In the genomic region with DNA sequence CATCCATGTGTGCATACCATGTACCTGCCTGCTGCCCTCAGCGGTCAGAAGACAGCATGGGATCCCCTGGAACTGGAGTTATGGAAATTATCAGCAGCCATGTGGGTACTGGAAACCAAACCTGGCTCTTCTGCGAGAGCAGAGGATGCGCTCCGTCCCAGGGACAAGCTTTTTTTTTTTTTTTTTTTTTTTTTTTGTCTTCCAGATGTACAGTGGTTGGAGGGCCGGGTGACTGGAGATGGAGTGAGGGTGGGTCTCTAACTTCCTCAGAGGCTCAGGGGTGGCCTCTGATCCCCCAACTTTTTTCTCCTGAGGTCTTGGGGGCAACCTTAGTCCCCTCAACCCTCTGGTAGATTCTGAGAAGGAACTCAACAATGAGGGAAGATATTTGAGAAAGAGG, we compare ENCODE assay signal across 9 mouse cellular contexts. TPM values are rescaled to one million over a fixed set of nuclear protein-coding genes. Genes with fewer than 3 reads are reported as not detected.
DNase-seq lines count a peak whose midpoint lies in the region; ATAC-seq and TF ChIP-seq lines count a peak whose summit lies in the region.
"Had no signal": no experiment of that assay in that cellular context is flagged by ENCODE, and none has a peak within 500 bp of the region (broad histone marks: within the 10 kb centered on the region; RNA-seq: fewer than 3 reads in every experiment).

No protein-coding gene starts in this region.

- H3K4me3 ChIP-seq in heart, embryonic 11.5 days (ENCODE audit: low read depth, low read length) = no peak overlapping the region
- peak overlapping the region; percentile 92; the same call in 1 of the 2 replicates for H3K4me3 ChIP-seq in E14TG2a.4 (replicated peaks; ENCODE audit: low read length)
- H3K4me3 ChIP-seq in forebrain, embryonic 16.5 days (replicated peaks; ENCODE audit: low read length) = no peak overlapping the region
- H3K4me3 ChIP-seq in liver, postnatal 0 days (ENCODE audit: low read depth, low read length) = no peak overlapping the region

- TF ChIP-seq EP300 in liver, postnatal 0 days (IDR thresholded peaks at IDR 0.05; ENCODE audit: low read depth) = no peak

- no peak for ATAC-seq in heart, embryonic 11.5 days (replicated peaks; ENCODE audit: insufficient number of reproducible peaks, low FRiP score, low TSS enrichment)
- no peak for ATAC-seq in forebrain, embryonic 16.5 days
- ATAC-seq in liver, postnatal 0 days = no peak
- ATAC-seq in monocyte, adult 5-6 weeks (replicated peaks; ENCODE audit: insufficient number of reproducible peaks, low FRiP score, low TSS enrichment, poor library complexity, severe bottlenecking) = no peak

- H3K27me3 ChIP-seq in heart, embryonic 11.5 days (ENCODE audit: control insufficient read depth, insufficient read depth, low read length) = no peaks in the 10 kb centered on the region
- no peaks in the 10 kb centered on the region for H3K27me3 ChIP-seq in E14TG2a.4 (ENCODE audit: insufficient read depth, low read length)
- no peaks in the 10 kb centered on the region for H3K27me3 ChIP-seq in forebrain, embryonic 16.5 days (replicated peaks; ENCODE audit: control insufficient read depth, insufficient read depth, low read length)
- H3K27me3 ChIP-seq in liver, postnatal 0 days (ENCODE audit: insufficient read depth, low read length) = peaks cover 37% of the 10 kb centered on the region

- H3K9me3 ChIP-seq in heart, embryonic 11.5 days (replicated peaks; ENCODE audit: control insufficient read depth, low read length) = no peaks in the 10 kb centered on the region
- H3K9me3 ChIP-seq in E14TG2a.4 (ENCODE audit: low read length) = no peaks in the 10 kb centered on the region
- no peaks in the 10 kb centered on the region for H3K9me3 ChIP-seq in forebrain, embryonic 16.5 days (ENCODE audit: control insufficient read depth, low read length)
- H3K9me3 ChIP-seq in liver, postnatal 0 days (ENCODE audit: low read length) = no peaks in the 10 kb centered on the region
- H3K9me3 ChIP-seq: liver, embryonic 15.5 days had no signal

- H3K4me1 ChIP-seq in heart, embryonic 11.5 days (ENCODE audit: control insufficient read depth, insufficient read depth, low read length) = peaks cover 54% of the 10 kb centered on the region
- H3K4me1 ChIP-seq in E14TG2a.4 (replicated peaks; ENCODE audit: low read depth, low read length) = peaks cover 89% of the 10 kb centered on the region
- peaks cover 51% of the 10 kb centered on the region for H3K4me1 ChIP-seq in forebrain, embryonic 16.5 days (replicated peaks; ENCODE audit: control insufficient read depth, insufficient read depth, low read length)
- peaks cover 37% of the 10 kb centered on the region for H3K4me1 ChIP-seq in liver, postnatal 0 days (ENCODE audit: insufficient read depth)

- WGBS in heart, embryonic 11.5 days (ENCODE audit: insufficient replicate concordance) = 67% methylated on average over 5 of the region's 5 CpGs
- WGBS in forebrain, embryonic 16.5 days = 57% methylated on average over 5 of the region's 5 CpGs
- WGBS in liver, postnatal 0 days (ENCODE audit: insufficient replicate concordance) = 72% methylated on average over 5 of the region's 5 CpGs

- H3K4me2 ChIP-seq in heart, embryonic 11.5 days = peak overlapping the region; percentile 69
- peak overlapping the region; percentile 42; the same call in 1 of the 2 replicates for H3K4me2 ChIP-seq in forebrain, embryonic 16.5 days (ENCODE audit: low read length)
- peak overlapping the region; percentile 62 for H3K4me2 ChIP-seq in liver, postnatal 0 days (ENCODE audit: low read depth, low read length)

- peak overlapping the region; percentile 87; the same call in 1 of the 2 replicates for H3K27ac ChIP-seq in heart, embryonic 11.5 days (ENCODE audit: low read depth, low read length)
- H3K27ac ChIP-seq in forebrain, embryonic 16.5 days (ENCODE audit: low read length) = peak overlapping the region; percentile 70
- peak overlapping the region; percentile 82 for H3K27ac ChIP-seq in liver, postnatal 0 days (ENCODE audit: low read depth)

- H3K36me3 ChIP-seq in heart, embryonic 11.5 days (ENCODE audit: control insufficient read depth, insufficient read depth, low read length) = no peaks in the 10 kb centered on the region
- H3K36me3 ChIP-seq in E14TG2a.4 (ENCODE audit: insufficient read depth, low read length) = peaks cover 6% of the 10 kb centered on the region
- H3K36me3 ChIP-seq in forebrain, embryonic 16.5 days (ENCODE audit: control insufficient read depth, insufficient read depth) = no peaks in the 10 kb centered on the region
- no peaks in the 10 kb centered on the region for H3K36me3 ChIP-seq in liver, postnatal 0 days (replicated peaks; ENCODE audit: insufficient read depth, low read length)
- H3K36me3 ChIP-seq: liver, embryonic 15.5 days had no signal

- intact Hi-C loops in gastrocnemius, postnatal 36 days (cut with DNase I) = no loop called here

- H3K9ac ChIP-seq in heart, embryonic 11.5 days (ENCODE audit: low read depth, low read length) = peak overlapping the region; percentile 61; the same call in 1 of the 2 replicates
- no peak overlapping the region for H3K9ac ChIP-seq in forebrain, embryonic 16.5 days (replicated peaks; ENCODE audit: low read depth, low read length)
- 0 out of 2 replicates have a peak overlapping the region, but pooled peaks have one; percentile 46 for H3K9ac ChIP-seq in liver, postnatal 0 days (replicated peaks)
- H3K9ac ChIP-seq: liver, embryonic 15.5 days had no signal

- TF ChIP-seq CTCF in E14TG2a.4 (conservative IDR thresholded peaks at IDR 0.05; ENCODE audit: low read length) = no peak
- TF ChIP-seq CTCF in liver, postnatal 0 days (IDR thresholded peaks at IDR 0.05; ENCODE audit: low read depth) = no peak

- no peak for DNase-seq in heart, adult 18-20 months
- no peak for DNase-seq in liver, postnatal 0 days
- DNase-seq in adrenal gland, postnatal 4 days (ENCODE audit: low spot score in 2 of 2) = no peak
- DNase-seq in gastrocnemius, postnatal 36 days = no peak

RNA-seq across cellular contexts. Expression of a gene that starts 1.5 kb away (rescaled TPM):
- polyA plus RNA-seq in heart, embryonic 11.5 days (2014; fragmentation: Nextera tagmentation; extraction: Ambion mirVana) = 46.6 and 53.8 TPM in 2 replicates
- 10 to 100 TPM; 18.9 to 19.1 TPM for total RNA-seq in heart, adult 18-20 months (2021)
- 45.9 and 52.5 TPM in 2 replicates for polyA plus RNA-seq in forebrain, embryonic 16.5 days (2015; fragmentation: Nextera tagmentation; extraction: Ambion mirVana)
- 9.9 and 11.6 TPM in 2 replicates for polyA plus RNA-seq in liver, postnatal 0 days (2015; fragmentation: Nextera tagmentation; extraction: Ambion mirVana)
- total RNA-seq in adrenal gland, postnatal 4 days (2021) = 10 to 100 TPM; 94.4 to 94.5 TPM
- not detected in 3 replicates for total RNA-seq in monocyte, adult 5-6 weeks (2017)
- 10 to 100 TPM in 1 of 2 experiments, 1 to 10 TPM in 1; 9.4 to 10.5 TPM for total RNA-seq in gastrocnemius, postnatal 36 days (2021)

RNA-seq across cellular contexts. Expression of a gene that starts 54.3 kb away (rescaled TPM):
- not detected in 2 replicates for polyA plus RNA-seq in heart, embryonic 11.5 days (2014; fragmentation: Nextera tagmentation; extraction: Ambion mirVana)
- not detected for total RNA-seq in heart, adult 18-20 months (2021)
- not detected in 2 replicates for polyA plus RNA-seq in forebrain, embryonic 16.5 days (2015; fragmentation: Nextera tagmentation; extraction: Ambion mirVana)
- 0.13 and 38.9 TPM in 2 replicates for polyA plus RNA-seq in liver, postnatal 0 days (2015; fragmentation: Nextera tagmentation; extraction: Ambion mirVana)
- total RNA-seq in adrenal gland, postnatal 4 days (2021) = 1,000 to 10,000 TPM in 1 of 2 experiments, 1 to 10 TPM in 1; 1.1 to 5,957 TPM
- total RNA-seq in monocyte, adult 5-6 weeks (2017) = not detected in 3 replicates
- total RNA-seq in gastrocnemius, postnatal 36 days (2021) = not detected

Comparison
In these comparisons a context has a peak if more than half of its experiments do, and no peak if none do; other contexts are left out.
1. RNA of a gene that starts 1.5 kb away (total RNA-seq): 94.4 to 94.5 TPM in adrenal gland, postnatal 4 days, 18.9 to 19.1 TPM in heart, adult 18-20 months and 9.4 to 10.5 TPM in gastrocnemius, postnatal 36 days; not detected in monocyte, adult 5-6 weeks; every median in the first group is over 10 times any median in the second.
2. Peak in every context shown above with its lines, with median percentiles within 50 percentile points of each other: H3K27ac ChIP-seq and H3K4me2 ChIP-seq.